Mouse (Mus musculus): ENCODE measurements around the gene Tsn. TPM values are rescaled to one million over a fixed set of nuclear protein-coding genes. Genes with fewer than 3 reads are reported as not detected.

Gene Tsn
- polyA plus RNA-seq, 1 experiment from 2014 or later: 239 TPM

Other genes with a start within 250 kb of the Tsn start
- 0.02 TPM in 1 of 2 replicates, not detected in the other for gene Gm29106, start 135.2 kb downstream of the Tsn start, polyA plus RNA-seq (2015; fragmentation: Nextera tagmentation; extraction: Ambion mirVana)
- 74.1 and 81.6 TPM in 2 replicates for gene Nifk, start 10.1 kb upstream of the Tsn start, polyA plus RNA-seq (2015; fragmentation: Nextera tagmentation; extraction: Ambion mirVana)
- 24.0 and 24.9 TPM in 2 replicates for gene Clasp1, start 77.3 kb upstream of the Tsn start, polyA plus RNA-seq (2015; fragmentation: Nextera tagmentation; extraction: Ambion mirVana)